Mouse (Mus musculus) embryonic stem cell, embryonic (primary cell): ENCODE measurements around the gene Prr12.

Experiments
- CTCF ChIA-PET, 4 experiments: fragments of 300-600 bp in 2 of 4; fragments of 350-600 bp in 2 of 4; sonication (Branson Sonifier 250); formaldehyde crosslinking; loops; one replicate each; lab custom pipeline; 2022; ENCODE audit warnings: inconsistent platforms in 2 of 4; lab: Charles Lee
- POLR2A ChIA-PET, 4 experiments: fragments of 300-600 bp in 2 of 4; fragments of 350-600 bp in 2 of 4; sonication (Branson Sonifier 250); formaldehyde crosslinking; loops; one replicate each; lab custom pipeline; 2022; ENCODE audit warnings: antibody characterized with exemption in 4 of 4, inconsistent platforms in 1 of 4; lab: Charles Lee

The Prr12 gene

DNA sequence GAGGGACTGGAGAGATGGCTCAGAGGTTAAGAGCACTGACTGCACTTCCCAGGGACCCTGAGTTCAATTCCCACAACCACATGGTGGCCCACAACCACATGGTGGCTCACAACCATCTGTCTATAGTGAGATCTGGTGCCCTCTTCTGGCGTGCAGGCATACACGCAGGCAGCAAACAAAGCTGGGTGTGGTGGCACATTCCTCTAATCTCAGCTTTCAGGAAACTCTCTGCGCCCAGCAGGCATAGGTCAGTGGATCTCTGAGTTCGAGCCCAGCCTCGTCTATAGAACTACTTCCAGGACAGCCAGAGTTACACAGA is 15.3 kb upstream of the Prr12 start:
- POLR2A ChIA-PET: interaction anchor here (0.5 to 8.9 kb wide), 98 partner anchors 9 to 693 kb away, joined by 3 to 98 read pairs (median 5); partner anchors contain the start of genes Prmt1 (in 3 of the 4), Prr12 (in 3 of the 4), Rcn3 (in 3 of the 4) and Aldh16a1 (in 2 of the 4)
- CTCF ChIA-PET: interaction anchor here (0.5 to 3.9 kb wide), 134 partner anchors 9 to 814 kb away, joined by 3 to 48 read pairs (median 4); partner anchors contain the start of genes Rras (in 4 of the 4), Flt3l (in 3 of the 4), Gm45713 (in 3 of the 4) and Prmt1 (in 3 of the 4)

DNA sequence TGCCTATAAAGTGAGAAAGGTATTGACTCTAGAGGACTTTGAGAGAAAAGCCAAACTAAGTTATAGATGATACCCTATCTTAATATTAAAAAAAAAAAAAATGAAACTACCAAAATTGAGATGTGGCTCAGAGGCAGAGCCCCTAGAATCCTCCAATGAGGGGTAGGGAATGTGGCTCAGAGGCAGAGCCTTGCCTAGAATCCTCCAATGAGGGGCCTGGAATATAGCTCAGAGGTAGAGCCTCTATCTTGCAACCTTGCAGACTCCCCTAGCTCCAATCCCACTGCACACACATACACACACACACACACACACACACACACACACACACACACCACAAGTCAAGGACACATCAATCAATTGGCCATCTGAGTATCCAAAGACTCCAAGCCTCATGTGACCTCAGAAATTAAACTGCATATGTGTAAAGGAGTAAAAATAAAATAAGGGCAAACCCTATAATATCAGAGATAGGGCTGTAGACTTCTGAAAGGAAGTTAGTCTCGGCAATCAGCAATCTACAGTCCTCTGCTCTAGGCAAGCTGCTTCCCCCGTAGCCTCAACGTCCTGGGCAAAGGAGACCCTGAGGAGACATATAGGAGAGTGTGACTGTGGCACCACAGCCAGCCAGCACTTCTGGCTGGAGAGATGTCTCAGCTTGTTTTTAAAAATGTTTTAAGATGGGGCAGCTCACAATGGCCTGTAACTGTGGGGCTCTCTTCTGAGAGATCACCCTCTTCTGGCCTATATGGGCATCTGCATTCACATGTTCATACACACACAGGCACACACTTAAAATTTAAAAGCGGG is 14.7 kb upstream of the Prr12 start:
- ChIA-PET POLR2A (interaction anchor here (0.6 to 8.9 kb wide), 98 partner anchors 8 to 693 kb away, joined by 3 to 98 read pairs (median 5); partner anchors contain the start of genes Prmt1 (in 3 of the 4), Ccdc155 (in 2 of the 4), Fcgrt (in 2 of the 4) and Prr12 (in 2 of the 4)), CTCF (interaction anchor here (0.5 to 3.9 kb wide), 103 partner anchors 8 to 675 kb away, joined by 3 to 48 read pairs (median 5); partner anchors contain the start of genes Rras (in 4 of the 4), Prmt1 (in 3 of the 4), Flt3l (in 2 of the 4) and Gm45713 (in 2 of the 4))

DNA sequence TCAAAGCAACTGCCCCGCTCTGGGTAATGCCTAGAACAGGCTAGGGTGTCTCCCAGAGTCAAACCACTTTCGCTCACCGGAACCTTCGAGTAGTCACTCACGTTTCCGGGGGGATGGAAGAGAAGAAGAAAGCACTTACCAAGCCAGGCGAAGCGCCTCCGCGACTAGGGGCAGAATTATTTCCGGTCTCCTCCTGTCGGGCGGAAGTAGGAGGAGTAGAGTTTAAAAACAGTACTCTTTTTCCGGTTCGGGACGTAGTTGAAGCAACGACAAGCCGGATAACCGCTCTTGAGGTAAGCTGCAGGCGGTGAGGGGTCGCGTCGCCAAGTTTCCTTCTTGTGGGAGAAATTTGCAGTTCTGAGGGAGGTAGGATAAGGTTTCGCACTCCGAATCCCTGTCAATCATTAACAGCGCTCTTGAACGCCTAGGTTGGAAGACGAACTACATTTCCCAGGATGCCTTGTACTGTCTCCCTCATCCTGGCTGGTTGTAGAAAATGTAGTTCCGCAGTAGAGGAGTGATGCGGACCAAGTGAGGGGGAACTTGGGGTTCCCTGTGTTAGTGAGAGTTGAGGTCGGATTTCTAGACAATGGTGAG is 9.7 kb upstream of the Prr12 start, which contains the start of the genes Nosip and Prrg2:
Gene Nosip (plus strand): TSS at position 191 of the 597 bp plus-strand sequence.
Gene Prrg2 (minus strand): TSS at position 439 of the 597 bp plus-strand sequence.
- ChIA-PET CTCF (interaction anchor here in 1 of 4 experiments (0.6 kb wide), 1 partner anchor 45 kb away, joined by 3 read pairs; the partner anchor contains the start of gene Rras), POLR2A (interaction anchor here in 3 of 4 experiments (0.6 to 8.9 kb wide), 15 partner anchors 8 to 305 kb away, joined by 3 to 98 read pairs (median 6); partner anchors contain the start of genes Prmt1 (in 2 of the 3), Prr12 (in 1 of the 3), Rps11 (in 1 of the 3) and Rras (in 1 of the 3))

DNA sequence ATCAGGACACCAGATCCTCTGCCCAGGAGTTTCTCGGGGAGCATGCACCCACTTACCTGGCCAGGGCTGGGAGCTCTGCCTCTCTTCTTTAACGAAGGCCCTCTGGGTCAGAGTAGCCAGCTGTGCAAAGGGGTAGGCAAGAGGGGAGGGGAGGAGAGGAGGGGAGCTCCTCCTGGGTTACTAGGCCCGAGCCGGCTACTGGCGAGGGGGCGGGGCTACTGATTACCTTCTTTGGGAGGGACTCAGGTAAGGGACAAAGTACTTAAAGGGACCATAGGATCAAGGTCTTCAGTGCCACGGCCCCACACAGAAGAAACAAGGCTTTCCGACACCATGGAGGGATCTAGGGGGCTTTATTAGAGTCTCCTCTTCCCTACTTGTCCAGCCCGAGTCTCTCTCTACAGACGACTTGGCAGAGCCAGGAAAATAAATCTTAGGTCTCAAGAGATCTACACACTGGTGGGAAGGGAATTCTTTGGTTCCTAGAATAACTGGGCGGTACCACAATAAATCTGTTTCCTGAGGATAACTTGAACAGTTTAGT is 8.9 kb upstream of the Prr12 start:
- ChIA-PET CTCF (interaction anchor here in 2 of 4 experiments (0.5 to 0.6 kb wide), 2 partner anchors 10 to 75 kb away, joined by 3 to 6 read pairs; partner anchors contain the start of gene Prmt1 (in 1 of the 2)), POLR2A (interaction anchor here (0.6 to 2.2 kb wide), 32 partner anchors 7 to 659 kb away, joined by 3 to 10 read pairs (median 4); partner anchors contain the start of genes Rras (in 3 of the 4), Prr12 (in 2 of the 4), Aldh16a1 (in 1 of the 4) and Ccdc155 (in 1 of the 4))

DNA sequence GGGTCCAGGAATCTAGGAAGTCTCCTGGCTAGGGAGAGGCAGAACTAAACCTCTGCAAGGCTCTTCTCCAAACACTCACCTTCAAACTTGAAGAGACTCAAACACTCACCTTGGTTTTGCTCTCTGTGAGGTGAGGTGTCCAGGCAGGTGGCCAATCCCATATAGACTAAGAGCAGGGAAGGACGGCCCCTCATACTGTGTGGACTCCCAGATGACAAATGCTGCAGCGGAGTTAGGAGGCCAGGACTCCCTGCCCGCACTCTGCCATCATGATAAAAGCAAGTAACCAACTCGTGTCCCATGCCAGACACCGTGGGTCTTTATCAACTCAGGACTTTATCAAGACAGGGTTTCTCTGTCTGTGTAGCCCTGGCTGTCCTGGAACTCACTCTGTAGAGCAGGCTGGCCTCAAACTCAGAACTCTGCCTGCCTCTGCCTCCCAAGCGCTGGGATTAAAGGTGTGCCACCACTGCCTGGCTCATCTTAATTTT is 8.0 kb upstream of the Prr12 start:
- ChIA-PET CTCF (no interaction called here), POLR2A (interaction anchor here in 3 of 4 experiments (0.8 to 2.2 kb wide), 16 partner anchors 10 to 144 kb away, joined by 3 to 10 read pairs (median 5); partner anchors contain the start of genes Aldh16a1 (in 1 of the 3), Ccdc155 (in 1 of the 3), Prmt1 (in 1 of the 3) and Rcn3 (in 1 of the 3))

DNA sequence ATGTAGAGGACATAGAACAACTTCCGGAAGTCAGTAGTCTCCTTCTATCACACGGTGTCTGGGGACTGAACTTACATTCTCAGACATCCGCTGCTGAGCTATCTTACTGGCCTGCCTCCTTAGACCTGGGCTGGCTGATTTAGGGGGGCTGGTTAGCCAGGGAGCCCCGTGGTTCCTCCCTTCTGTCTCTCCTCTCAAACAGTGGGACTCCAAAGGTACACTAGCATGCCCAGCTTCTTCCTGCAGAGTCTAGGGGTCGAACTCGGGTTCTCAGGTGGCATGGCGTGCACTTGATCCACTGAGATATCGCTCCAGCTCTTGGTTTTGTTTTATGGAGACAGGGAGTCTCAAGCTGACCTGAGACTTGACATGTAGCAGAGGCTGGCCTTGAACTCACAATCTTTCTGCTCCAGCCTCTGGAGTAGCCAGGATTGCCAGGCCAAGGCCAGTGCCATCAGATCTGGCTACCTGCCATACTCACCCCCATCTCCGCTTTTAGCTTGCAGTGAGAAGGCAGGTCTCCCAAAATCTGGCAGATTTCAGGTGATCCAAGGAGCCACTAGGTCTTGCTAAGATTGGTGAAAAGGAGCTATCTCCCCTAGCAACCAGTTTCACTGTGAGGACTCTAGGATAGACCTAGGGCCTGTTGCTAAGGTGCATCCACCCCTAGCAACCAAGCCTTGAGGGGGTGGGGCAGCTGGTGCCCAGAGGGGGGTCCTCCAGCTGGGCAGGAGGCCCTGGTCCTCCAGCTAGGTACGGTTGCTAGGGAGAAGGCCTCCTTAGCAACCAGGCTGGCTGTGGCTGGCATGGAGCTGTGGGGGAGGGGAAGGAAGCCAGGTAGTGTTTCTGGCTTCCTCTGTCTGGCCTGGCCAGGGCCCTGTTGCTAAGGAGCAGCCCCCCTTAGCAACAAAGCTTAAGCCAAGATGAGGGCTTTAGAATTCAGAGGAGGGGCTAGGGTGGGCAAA is 6.2 kb upstream of the Prr12 start:
- CTCF ChIA-PET: interaction anchor here (0.6 to 2.4 kb wide), 8 partner anchors 9 to 882 kb away, joined by 3 to 17 read pairs (median 4); no protein-coding TSS in a partner anchor
- POLR2A ChIA-PET: interaction anchor here in 3 of 4 experiments (0.6 to 2.5 kb wide), 17 partner anchors 7 to 242 kb away, joined by 3 to 13 read pairs (median 3); partner anchors contain the start of genes Atf5 (in 1 of the 3) and Il4i1 (in 1 of the 3)

DNA sequence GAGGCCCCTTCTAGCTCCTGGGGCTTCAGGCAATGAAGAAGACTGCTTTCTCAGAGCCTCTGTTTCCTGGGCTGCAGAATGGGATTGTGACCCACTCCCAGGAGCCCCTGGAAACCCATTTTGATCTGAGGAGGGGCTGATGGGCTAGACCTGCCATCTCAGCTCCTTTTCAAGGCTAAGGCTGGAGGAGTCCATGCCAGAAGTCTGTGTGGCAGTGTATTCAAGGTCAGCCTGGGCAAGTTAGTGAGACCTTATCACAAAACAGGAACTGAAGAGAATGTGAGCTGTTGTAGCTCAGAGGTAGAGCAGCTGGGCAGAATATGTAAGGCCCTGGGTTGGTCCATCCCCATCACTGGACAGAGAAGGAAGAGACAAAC is 4.3 kb upstream of the Prr12 start:
- CTCF ChIA-PET: interaction anchor here in 2 of 4 experiments (0.6 to 1.4 kb wide), 2 partner anchors 11 to 74 kb away, joined by 5 read pairs; no protein-coding TSS in a partner anchor
- POLR2A ChIA-PET: interaction anchor here in 3 of 4 experiments (0.6 to 7.0 kb wide), 6 partner anchors 10 to 167 kb away, joined by 3 to 98 read pairs (median 5); partner anchors contain the start of genes Rras (in 2 of the 3), Nosip (in 1 of the 3) and Prrg2 (in 1 of the 3)

DNA sequence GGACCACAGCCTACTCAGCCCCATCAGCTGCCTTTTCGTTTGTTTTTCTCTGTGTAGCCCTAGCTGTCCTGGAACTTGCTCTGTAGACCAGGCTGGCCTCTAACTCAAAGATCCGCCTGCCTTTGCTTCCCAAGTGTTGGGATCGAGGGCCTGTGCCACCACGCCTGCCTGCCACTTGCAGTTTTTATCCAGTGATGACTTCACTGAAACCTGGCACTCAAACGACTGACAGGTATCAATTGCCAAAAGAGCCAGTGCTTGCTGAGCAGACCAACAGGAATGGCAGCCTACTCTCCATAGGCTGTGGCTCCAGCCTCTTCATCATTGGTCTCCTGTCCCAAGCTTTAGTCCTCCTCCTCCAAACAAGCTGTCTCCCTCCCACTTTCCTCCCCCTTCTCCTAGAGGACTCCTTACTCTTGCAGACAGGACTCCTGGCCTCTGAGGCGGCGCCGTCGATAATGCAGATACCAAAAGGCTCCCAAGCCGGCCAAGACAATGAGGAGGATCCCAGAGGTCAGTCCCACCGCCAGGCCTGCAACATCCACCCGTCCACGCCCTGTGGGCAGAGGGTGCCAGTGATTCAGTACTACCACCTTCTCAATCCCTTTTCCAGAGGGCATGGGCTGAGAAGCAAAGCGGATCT is 3.8 kb upstream of the Prr12 start:
- POLR2A ChIA-PET: interaction anchor here in 3 of 4 experiments (0.6 to 7.0 kb wide), 7 partner anchors 10 to 167 kb away, joined by 3 to 98 read pairs (median 4); partner anchors contain the start of genes Rras (in 2 of the 3), Nosip (in 1 of the 3) and Prrg2 (in 1 of the 3)
- CTCF ChIA-PET: interaction anchor here in 1 of 4 experiments (1.4 kb wide), 1 partner anchor 12 kb away, joined by 5 read pairs; no protein-coding TSS in a partner anchor

DNA sequence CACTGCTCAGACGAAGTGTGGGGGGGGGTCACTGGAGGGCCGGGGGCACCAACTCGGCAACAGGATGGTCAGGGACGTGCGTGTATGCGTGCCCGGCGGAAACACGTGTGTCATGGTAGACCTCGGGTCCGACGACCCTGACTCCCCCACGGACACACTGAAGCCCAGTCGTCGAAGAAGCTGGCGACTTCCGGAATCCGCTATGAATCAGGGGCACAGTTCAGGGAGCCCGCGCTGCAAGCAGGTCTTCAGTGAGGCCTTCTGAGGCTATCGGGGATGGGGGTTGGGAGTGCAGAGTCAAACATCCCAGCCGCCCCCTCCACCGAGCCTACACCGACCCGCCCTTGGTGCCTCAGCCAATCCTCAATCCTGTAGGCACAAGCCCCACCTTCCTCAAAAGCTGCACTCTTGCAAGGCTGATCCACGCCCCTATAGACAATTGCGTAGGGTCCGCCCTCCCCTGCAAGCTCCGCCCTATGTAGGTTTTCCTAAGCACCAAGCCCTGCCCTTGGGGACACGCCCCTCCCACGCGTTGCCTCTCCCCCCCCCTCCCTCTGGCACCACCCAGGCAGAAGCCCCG is 1.3 kb upstream of the Prr12 start:
- POLR2A ChIA-PET: interaction anchor here (0.5 to 7.0 kb wide), 91 partner anchors 9 to 806 kb away, joined by 3 to 98 read pairs (median 4); partner anchors contain the start of genes Il4i1 (in 3 of the 4), Nosip (in 3 of the 4), Nup62 (in 3 of the 4) and Prmt1 (in 3 of the 4)
- CTCF ChIA-PET: interaction anchor here (0.5 to 1.5 kb wide), 28 partner anchors 13 to 505 kb away, joined by 3 to 39 read pairs (median 3); partner anchors contain the start of genes Flt3l (in 2 of the 4), Gm45713 (in 2 of the 4), Gys1 (in 1 of the 4) and Rras (in 1 of the 4)

DNA sequence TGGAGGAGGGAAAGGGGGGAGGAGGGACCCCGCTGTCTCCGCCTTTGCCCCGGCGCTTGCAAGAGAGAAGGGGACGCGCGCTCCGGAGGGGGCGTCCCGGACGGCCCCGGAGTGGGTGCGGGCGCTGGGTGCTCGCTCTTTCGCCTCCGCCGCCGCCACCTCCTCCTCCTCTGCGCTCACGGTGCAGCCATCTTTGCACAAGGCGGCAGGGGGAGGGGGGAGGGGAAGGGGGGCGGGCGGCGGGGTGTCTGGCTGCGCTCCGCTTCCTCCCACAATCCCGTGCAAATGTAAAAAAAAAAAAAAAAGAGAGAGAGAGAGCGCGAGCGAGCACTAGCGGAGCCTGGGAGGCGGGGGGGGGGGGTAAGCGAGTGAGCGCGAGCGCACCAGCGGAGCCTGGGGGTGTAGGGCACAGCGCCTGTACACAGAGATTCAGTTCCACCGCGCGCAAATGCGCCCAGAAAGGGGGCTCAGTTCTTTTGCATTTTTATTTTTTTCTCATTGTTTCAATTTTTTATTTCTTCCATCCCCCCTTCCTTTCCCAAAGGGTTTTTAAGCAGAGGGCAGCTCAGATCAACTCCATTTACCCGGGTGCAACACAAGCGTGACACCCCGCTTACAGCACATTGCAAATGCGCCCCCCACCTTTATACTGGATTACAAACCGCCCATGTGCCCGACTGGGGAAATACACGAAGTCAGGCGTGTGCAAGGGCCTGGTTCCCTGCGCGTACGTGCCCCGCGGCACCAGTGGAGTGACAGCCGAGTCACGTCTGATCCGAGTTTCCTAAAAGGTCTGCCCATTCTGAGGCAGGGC is 643 bp upstream of the Prr12 start:
- CTCF ChIA-PET: interaction anchor here (0.5 to 1.5 kb wide), 24 partner anchors 14 to 506 kb away, joined by 3 to 39 read pairs (median 3); partner anchors contain the start of genes Flt3l (in 1 of the 4), Gm45713 (in 1 of the 4), Gys1 (in 1 of the 4) and Rras (in 1 of the 4)
- POLR2A ChIA-PET: interaction anchor here (0.5 to 7.0 kb wide), 79 partner anchors 9 to 806 kb away, joined by 3 to 98 read pairs (median 4); partner anchors contain the start of genes Il4i1 (in 3 of the 4), Nosip (in 3 of the 4), Nup62 (in 3 of the 4) and Prmt1 (in 3 of the 4)

DNA sequence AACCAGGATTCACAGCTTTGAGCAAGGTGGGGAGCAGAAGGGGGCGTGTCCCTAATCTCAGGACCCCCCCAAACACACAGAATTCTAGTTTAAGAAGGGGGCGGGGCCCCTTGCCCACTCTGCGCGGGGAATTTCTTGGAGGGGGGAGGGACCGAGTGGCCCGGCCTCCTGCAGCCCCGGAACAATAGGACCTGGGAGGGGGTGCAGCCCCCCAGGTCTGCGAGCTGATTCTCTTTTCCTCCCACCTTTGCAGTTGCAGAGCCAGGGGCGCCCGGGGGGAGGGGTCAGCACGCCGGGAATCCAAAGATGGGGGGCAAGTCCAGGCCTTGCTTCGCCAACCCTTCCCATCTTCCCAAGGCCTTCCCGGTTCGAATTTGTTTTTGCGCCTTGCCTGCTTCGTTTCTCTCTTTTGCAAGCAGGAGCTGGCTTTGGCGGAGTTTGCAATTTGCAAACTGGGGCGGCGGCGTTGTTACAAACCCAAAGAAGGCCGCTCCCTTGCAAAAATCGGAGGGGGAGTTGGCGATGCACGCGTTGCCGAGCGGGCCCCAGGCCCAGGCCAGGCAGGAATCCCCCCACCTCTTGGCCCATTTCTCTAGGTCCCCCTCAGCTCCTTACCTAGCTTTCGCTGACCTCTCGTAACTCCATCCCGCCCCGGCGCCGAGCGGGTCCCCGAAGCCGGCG is 360 bp downstream of the Prr12 start:
- CTCF ChIA-PET: interaction anchor here in 2 of 4 experiments (0.8 to 2.1 kb wide), 6 partner anchors 14 to 35 kb away, joined by 3 to 9 read pairs (median 6); no protein-coding TSS in a partner anchor
- POLR2A ChIA-PET: interaction anchor here (0.6 to 7.0 kb wide), 42 partner anchors 7 to 407 kb away, joined by 3 to 98 read pairs (median 4); partner anchors contain the start of genes Rras (in 3 of the 4), Prmt1 (in 2 of the 4), Ap2a1 (in 1 of the 4) and Atf5 (in 1 of the 4)

DNA sequence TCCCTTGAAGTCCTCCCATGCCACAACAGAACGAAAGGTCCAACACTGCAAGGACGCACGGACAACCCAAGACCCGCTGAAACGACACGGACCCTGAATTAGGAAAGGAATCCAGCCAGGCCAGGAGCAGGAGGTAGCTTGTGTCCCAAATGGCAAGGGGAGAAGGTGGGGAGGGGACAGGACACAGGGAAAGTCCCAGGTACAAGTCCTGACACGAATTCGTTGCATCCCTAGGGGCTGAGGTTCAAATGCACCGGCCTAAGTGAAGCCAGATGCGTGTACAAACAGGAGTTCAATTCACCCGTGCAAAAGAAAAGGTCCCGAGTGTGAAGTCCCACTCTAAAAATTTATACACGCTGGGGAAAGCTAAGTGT is 1.1 kb downstream of the Prr12 start:
- ChIA-PET CTCF (interaction anchor here (0.6 to 2.1 kb wide), 14 partner anchors 8 to 205 kb away, joined by 3 to 9 read pairs (median 3); partner anchors contain the start of genes Aldh16a1 (in 1 of the 4), Pih1d1 (in 1 of the 4) and Rras (in 1 of the 4)), POLR2A (interaction anchor here in 3 of 4 experiments (0.8 to 7.0 kb wide), 44 partner anchors 8 to 408 kb away, joined by 3 to 98 read pairs (median 4); partner anchors contain the start of genes Rras (in 3 of the 3), Ap2a1 (in 2 of the 3), Prmt1 (in 2 of the 3) and Akt1s1 (in 1 of the 3))
